Mouse (Mus musculus): ENCODE data around the gene Chst13. TPM values are rescaled to one million over a fixed set of nuclear protein-coding genes. Genes with fewer than 3 reads are reported as not detected.

Chst13 gene
- under 1 TPM in 1 of 2 experiments, not detected in 1; 0.20 TPM for total RNA-seq (2021)
- long read RNA-seq = 0 reads

GRCm38 (mm10) chr6:90324991-90325390 is at the start of gene Chst13:
Gene Chst13, minus strand, starts transcription at chr6:90325185.
- no peak for DNase-seq (ENCODE audit: low spot score in 2 of 2)

- peak in 1 of 2 experiments; percentile 33 for DNase-seq (ENCODE audit: low spot score in 2 of 2)
Observed at GRCm38 (mm10) chr6:90374647-90375046, 49.7 kb upstream of the Chst13 start.

- DNase-seq (ENCODE audit: low spot score in 2 of 2) = peak; percentile 30 to 49
Observed at GRCm38 (mm10) chr6:90369725-90370553, 45.0 kb upstream of the Chst13 start.

- peak; percentile 99 to 100 for DNase-seq (ENCODE audit: low spot score in 2 of 2)
Observed at GRCm38 (mm10) chr6:90368976-90369724, 44.2 kb upstream of the Chst13 start, which contains the start of gene Zxdc. Gene Zxdc, plus strand, starts transcription at chr6:90369492.

GRCm38 (mm10) chr6:90363301-90363700 is 38.3 kb upstream of the Chst13 start:
- DNase-seq (ENCODE audit: low spot score in 2 of 2) = no peak

- no peak for DNase-seq (ENCODE audit: low spot score in 2 of 2)
Observed at GRCm38 (mm10) chr6:90360922-90361614, 36.1 kb upstream of the Chst13 start.

- peak; percentile 30 to 47 for DNase-seq (ENCODE audit: low spot score in 2 of 2)
Observed at GRCm38 (mm10) chr6:90360024-90360781, 35.2 kb upstream of the Chst13 start.

GRCm38 (mm10) chr6:90359445-90359844 is 34.5 kb upstream of the Chst13 start:
- DNase-seq (ENCODE audit: low spot score in 2 of 2) = no peak

GRCm38 (mm10) chr6:90358142-90358541 is 33.2 kb upstream of the Chst13 start:
- no peak for DNase-seq (ENCODE audit: low spot score in 2 of 2)

GRCm38 (mm10) chr6:90350011-90350410 is 25.0 kb upstream of the Chst13 start:
- no peak for DNase-seq (ENCODE audit: low spot score in 2 of 2)

- no peak for DNase-seq (ENCODE audit: low spot score in 2 of 2)
Observed at GRCm38 (mm10) chr6:90348500-90348899, 23.5 kb upstream of the Chst13 start.

- no peak for DNase-seq (ENCODE audit: low spot score in 2 of 2)
Observed at GRCm38 (mm10) chr6:90347183-90347582, 22.2 kb upstream of the Chst13 start.

GRCm38 (mm10) chr6:90342343-90342742 is 17.4 kb upstream of the Chst13 start:
- DNase-seq (ENCODE audit: low spot score in 2 of 2) = no peak

GRCm38 (mm10) chr6:90334244-90334643 is 9.3 kb upstream of the Chst13 start:
- DNase-seq (ENCODE audit: low spot score in 2 of 2) = no peak

- no peak for DNase-seq (ENCODE audit: low spot score in 2 of 2)
Observed at GRCm38 (mm10) chr6:90332561-90333425, 7.8 kb upstream of the Chst13 start, which contains the start of gene Uroc1. Gene Uroc1, plus strand, starts transcription at chr6:90333284.

- DNase-seq (ENCODE audit: low spot score in 2 of 2) = peak; percentile 79 to 83
Observed at GRCm38 (mm10) chr6:90329953-90330352, 5.0 kb upstream of the Chst13 start.

- DNase-seq (ENCODE audit: low spot score in 2 of 2) = peak; percentile 42 to 58
Observed at GRCm38 (mm10) chr6:90327670-90328069, 2.7 kb upstream of the Chst13 start.

GRCm38 (mm10) chr6:90324463-90324862 is 522 bp downstream of the Chst13 start:
- DNase-seq (ENCODE audit: low spot score in 2 of 2) = no peak

- DNase-seq (ENCODE audit: low spot score in 2 of 2) = no peak
Observed at GRCm38 (mm10) chr6:90324026-90324425, 959 bp downstream of the Chst13 start.

GRCm38 (mm10) chr6:90321811-90322210 is 3.2 kb downstream of the Chst13 start:
- no peak for DNase-seq (ENCODE audit: low spot score in 2 of 2)
